Mouse (Mus musculus): ENCODE data around the gene Fbxl7.
A peak's percentile ranks its signal among the peaks of the same experiment; 100 is the strongest.

Fbxl7 gene

DNA sequence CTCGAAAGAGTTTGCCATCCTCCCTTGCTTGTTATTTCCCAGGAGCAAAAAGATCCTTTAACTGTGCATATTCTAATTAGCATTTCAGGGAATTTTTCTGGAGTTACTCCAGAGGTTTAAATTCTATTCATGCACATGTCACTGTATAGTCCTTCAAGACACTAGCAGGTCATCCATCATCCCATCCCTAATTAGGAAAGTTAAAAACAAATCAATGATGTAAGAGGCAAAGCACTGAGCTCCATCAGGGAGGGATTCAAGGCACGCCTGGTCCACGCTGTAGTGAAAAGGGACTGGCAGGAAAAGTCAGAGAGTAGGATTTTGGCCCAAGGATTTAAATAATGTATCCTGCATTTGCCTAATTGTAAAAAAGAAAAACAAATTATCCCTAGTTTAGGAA lies 202.3 kb downstream of the Fbxl7 start:
- DNase-seq = no peak

DNA sequence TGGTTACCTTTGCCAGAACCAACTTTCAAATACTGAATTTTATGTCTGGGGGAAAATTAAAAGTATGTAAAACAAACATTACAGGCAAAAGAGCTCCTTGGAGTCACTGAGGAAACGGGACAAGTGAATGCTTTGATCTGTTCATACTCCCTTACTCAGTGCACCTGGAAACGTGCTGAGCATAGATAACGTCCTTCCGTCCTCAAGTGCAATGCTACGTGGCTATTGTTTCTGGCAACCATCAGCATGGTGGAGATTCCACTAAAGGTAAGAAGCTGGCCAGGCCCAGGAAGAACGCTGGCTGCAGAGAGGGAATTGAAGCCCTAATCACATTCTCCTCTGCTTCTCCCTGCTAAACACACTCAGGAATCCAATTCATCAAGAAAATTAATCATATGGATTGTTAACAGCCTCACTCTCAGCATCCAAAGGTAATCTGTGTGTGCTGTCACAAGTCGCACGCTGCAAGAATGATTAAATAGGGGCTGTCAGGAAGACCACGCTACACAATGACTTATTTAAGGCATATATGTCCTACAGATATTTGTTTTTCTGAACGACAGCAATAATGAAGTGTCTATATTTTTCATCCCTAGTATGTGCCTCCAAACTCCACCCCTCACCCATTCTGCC lies 206.8 kb downstream of the Fbxl7 start:
- no peak for DNase-seq

DNA sequence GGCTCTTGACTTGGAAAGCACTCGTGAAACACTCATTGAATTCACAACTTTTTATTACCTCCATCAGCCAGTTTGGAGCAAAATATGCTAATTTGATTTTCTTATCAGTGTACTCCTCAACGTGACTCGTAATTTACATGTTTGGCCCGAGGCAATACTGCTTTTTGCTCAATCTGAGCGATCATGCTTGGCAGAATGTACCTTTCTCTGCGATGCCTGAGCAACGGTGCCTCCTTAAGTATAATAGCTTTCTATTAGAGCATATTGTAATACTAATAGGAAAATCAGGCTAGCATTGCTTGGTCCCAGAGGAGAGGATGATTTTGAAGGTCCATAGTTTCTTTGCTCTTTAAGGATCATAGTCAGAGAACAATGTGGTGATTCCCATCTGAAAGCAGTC lies 207.7 kb downstream of the Fbxl7 start:
- DNase-seq = no peak

DNA sequence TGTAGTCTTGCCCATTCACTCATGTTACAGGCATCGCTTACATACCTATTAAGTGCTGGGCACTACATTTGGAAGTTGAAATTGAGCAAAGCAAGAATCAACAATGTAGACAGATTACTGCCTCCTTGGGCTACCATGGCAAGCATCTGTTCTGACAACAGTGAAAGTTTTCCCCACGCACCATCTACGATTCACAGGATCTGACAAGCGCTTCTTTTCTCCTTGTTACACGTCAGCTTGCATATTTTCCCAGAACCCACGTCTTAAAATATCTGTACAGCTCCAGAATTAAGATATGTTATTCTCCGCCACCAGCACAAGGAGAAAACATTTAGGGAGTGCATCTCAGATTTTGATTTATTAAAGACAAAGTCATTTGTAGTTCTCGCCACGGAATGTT lies 213.1 kb downstream of the Fbxl7 start:
- no peak for DNase-seq

DNA sequence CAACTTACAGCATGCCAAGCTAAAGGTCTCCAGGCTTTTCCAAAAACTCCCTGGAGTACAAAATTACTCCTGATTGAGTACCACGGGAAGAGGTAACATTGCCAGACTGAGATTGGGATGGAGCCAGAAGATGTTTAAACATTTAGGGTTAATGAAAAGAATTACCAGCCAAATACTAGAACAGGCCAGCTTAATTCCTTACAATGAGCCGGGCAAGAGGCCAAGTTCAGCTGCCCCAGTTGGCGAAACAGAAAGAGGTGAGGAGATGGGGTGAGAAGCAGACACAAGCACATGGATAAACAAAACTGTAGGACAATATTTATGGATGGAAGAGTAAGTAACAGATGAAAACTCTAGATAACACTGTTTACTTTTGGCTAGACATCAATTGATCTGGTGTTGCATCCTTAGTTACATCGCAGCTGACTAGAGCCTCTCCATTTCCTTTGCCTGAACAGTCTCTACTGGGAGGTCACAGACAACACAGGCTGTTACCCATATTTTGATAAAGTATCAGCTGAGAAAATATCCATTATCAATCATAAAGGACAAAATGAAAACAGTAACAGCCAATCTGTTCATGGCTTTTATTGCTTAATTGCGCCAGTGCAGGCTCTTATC lies 222.0 kb downstream of the Fbxl7 start:
- peak; percentile 49 to 58 for DNase-seq

DNA sequence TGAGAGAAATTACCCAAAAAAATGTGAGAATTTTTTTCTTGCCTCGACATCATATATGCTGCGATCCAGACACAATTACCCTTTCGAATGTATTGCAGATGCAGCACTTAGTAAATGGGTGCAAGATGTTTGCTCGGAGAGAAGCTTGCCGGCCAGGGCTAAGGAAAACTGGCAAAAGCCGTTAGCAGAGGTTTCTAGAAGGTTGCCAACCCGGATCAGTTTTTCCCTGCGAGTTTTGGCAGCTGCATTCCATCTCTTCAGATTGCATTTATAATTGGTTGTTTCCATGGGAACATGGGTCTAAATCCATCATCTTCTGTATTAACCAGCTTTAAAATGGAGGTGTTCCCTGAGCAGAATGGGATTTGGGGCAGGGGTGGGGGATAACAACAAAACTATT lies 240.4 kb downstream of the Fbxl7 start:
- DNase-seq = no peak

DNA sequence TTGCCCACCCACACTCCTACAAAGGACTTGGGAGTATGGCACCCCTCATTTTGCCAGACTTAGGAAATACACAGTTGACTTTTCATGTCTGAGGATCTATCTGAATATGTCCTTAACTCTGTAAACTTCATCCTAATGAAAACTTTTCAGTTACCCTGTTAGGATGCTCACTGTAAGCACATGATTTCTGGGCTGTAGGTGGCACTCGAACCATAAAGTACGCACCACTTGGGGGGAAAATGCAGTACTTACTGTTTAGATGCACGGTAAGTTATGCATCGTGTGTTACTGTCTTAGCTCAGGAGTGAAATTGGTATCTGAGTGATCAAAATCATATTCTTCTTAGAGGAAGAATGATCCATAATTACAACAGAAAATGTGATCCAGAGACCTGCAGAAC lies 252.8 kb downstream of the Fbxl7 start:
- no peak for DNase-seq

DNA sequence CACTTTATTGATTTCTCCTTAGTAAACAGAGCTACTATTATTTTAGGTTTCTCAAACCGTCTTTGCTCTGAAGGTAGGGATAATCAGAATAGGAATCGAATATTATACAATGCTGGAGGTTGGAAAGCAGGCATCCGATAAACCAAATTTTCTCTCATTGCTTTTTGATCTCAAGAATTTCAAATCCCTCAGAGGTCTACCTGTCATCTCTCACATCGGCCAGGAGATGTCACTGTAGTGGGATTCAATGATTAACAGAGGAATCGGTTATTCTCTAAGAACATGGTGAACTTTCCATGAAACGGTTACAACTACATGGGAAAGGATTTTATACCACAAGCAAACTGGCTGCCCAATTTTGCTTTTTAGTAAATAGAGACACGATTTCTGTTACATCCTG lies 255.7 kb downstream of the Fbxl7 start:
- DNase-seq = no peak

- no peak for DNase-seq
These were observed 259.8 kb downstream of the Fbxl7 start for GRCm38 (mm10) chr15:26635591-26635990.

DNA sequence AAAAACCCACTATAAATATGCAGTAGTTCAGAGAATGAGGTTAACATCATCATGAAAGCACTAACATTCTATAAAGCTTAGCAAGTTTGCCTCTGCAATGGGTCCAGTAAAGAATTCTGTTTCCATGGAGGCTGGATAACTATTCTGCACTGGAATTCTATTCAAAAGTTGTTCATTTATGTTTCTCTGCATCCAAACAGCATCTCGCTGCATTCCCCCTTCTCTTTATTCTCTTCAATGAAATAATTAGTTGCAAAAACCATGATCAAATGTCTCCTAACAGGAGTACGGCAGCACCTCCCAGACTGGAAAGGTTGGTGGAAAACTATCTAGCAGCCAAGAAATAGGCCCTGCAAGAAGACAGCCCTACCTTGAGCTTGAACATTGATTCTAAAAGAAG lies 267.2 kb downstream of the Fbxl7 start:
- no peak for DNase-seq

DNA sequence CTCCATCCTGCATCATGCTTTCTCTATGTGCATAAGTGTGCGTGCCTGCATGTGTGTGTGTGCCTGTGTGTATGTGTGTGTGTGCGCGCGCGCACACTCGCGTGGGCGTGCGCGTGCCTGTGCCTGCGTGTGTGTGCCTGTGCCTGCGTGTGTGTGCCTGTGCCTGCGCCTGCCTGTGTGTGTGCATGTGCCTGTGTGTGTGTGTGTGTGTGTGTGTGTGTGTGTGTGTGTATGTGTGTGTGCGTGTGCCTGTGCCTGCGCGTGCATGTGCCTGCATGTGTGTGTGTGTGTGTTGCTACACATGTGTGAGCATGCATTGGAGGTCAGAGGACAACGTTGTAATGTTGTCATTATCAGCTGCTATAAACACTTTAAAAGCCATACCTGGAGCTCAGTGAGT lies 272.1 kb downstream of the Fbxl7 start:
- DNase-seq = no peak

- peak; percentile 65 to 66 for DNase-seq
These were observed 275.1 kb downstream of the Fbxl7 start for GRCm38 (mm10) chr15:26620279-26620678.

DNA sequence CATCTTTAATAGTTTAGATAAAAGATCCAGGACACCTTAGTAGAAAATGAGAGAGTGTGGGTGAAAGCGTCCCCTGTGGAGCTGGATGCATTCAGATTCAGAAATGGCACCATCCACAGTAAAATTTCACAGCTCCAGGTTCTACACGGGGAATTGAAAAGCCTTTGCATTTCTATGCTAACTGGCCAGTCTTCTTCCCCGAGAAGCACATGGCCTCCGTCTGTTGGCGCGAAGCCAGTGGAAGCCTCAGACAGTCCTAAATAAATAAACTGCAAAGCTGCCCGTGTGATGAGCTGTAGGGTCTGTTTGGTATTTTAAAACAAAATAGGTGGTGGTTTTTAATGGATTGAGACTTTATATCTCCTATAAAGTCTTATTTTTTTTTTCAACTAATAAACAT lies 276.2 kb downstream of the Fbxl7 start:
- peak; percentile 57 to 64 for DNase-seq

DNA sequence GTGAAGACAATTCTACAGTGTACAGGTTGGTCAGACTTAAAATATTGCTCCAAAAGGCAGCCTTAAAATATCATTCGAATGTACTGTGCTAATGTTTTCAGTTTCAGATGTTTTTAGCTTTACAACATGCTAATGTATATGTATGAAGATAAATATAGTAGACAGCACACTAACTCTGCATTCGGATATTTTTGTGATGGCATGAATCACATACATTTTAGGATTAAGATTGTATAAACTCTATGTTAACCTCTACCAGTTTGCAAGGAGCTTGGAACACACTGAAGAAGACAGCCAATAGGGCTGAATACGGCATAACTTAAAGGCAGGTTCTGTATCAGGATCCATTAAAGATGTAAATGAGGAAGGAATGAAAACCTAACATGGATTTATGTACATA lies 299.1 kb downstream of the Fbxl7 start:
- no peak for DNase-seq

DNA sequence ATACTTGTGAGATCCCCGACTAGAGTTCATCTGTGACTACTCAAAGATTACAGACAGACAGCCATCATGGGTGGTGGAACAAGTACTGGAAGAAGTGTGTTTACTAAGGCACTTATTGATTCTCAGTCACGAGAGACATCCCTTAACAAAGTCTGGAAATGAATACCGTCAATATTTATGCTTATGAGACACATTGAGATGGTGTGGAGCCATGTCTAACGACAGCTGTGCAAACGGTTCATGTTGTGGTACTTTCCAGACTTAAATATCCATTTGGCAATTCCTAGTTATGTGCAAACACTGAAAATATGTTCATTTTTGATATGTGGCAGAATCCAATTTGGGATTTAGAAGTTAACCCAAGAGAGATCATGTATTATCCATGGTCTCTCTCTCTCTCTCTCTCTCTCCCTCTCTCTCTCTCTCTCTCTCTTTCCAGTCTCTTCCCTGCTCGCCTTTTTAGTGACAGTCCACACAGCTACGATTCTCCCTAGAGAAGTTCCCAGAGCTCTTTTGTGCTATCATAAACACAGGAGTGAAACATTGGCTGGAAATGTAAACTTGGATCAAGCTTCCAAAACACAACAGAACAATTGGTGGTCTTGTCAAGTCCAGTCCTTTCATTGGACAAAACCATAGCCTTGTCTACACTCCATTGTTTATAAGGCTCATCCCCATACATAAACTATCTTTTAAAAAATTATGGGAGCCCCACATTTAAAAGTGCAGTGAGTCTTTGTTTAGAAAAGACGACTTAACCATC lies 315.3 kb downstream of the Fbxl7 start:
- no peak for DNase-seq

DNA sequence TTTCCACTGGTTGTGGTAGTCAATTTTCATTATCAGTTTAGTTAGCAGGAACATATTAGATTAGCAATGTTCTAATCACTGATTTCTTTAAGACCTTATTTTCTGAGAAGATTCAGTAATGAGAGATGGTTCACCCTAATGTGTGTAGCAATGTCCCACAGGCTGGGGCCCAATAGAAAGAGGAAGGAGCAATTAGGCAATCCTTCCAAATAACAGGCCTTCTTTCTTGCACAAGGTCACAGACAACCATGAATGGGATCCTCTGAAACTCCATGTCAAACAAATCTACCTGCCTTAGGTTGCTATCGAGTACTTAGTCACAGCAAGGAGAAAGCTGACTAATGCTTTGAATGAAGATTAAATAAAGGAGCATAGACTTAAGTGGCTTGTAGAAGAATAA lies 316.9 kb downstream of the Fbxl7 start:
- no peak for DNase-seq

GRCm38 (mm10) chr15:26566076-26566475 lies 329.3 kb downstream of the Fbxl7 start:
- no peak for DNase-seq

GRCm38 (mm10) chr15:26553620-26554019 lies 341.8 kb downstream of the Fbxl7 start:
- no peak for DNase-seq

GRCm38 (mm10) chr15:26533997-26534700 lies 361.2 kb downstream of the Fbxl7 start:
- DNase-seq = no peak

DNA sequence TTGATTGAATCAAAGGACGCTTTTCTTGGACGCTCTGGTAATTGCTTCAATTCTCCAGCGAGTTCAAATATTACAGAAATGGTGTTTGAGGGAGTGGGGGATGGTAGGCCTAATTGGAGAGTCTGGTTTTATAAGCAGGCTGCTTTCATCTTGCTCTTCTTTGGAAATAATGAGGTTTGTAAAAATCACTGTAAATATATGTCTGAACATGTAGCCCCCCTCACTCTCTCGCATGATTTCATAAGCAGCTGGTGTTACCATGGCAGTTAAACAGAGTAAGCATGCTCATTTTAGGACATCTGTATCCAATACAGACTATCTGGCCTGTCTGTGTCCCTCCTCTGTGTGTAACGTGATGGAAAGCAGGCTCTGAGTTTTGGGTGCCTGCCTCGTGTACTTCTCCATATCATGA lies 376.2 kb downstream of the Fbxl7 start:
- no peak for DNase-seq

DNA sequence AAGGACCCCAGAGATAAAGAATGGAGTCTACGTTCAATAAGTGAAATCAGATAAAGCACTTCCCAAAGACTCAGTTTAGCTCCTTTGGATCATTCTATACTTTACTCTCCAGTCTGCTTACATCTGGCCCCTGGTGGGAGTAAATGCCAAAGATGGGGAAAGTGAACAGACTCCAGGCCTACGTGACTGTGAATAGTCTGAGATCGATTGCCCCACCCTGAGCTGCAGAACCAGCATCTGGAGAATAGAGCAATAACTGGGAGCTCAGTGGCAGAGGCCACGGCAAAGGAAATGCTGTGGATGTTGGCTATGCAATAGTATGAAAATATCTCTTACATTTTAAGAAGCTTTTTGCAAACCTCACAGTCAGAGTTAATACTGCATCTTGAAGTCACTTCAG lies 394.4 kb downstream of the Fbxl7 start:
- no peak for DNase-seq

Data from kidney, postnatal 25 days (tissue).